Mouse (Mus musculus): ENCODE results near the gene Hinfp. TPM values are rescaled to one million over a fixed set of nuclear protein-coding genes. Genes with fewer than 3 reads are reported as not detected.

The Hinfp gene
- polyA plus RNA-seq, 1 experiment from 2014 or later = 23.6 TPM

DNA sequence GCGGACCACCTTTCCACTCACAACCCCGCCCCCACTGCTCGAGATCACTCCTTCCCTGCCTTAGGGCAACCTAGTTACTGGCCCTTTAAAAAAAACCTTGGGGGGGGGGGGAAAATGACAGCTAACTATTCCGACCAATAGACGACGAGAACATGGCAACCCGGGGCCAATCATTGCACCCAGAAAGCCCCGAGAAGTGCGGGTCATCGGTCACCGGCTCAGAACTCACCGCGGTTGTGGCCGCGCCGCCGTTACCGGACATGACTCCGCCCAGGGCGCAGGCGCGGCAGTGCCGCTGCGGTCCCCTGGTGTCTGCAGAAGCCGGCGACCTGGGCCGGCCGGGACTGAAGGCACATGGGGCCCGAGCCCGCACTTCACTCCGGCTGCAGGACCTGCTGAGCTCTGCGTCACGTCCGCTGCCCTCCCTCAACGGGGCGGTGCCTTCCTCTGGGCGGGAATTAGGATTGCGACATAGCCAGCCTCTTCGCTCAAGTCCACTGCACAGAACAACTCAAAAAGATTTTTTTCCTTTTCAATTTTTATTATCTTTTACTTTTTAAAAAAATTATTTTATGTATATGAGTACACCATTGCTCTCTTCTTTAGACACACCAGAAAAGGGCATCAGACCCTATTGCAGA is 38.4 kb upstream of the Hinfp start, which contains the start of gene Hmbs:
Gene Hmbs (minus strand): TSS at position 448 of the 641 bp plus-strand sequence.
- Histone ChIP-seq H3K36me3 (ENCODE audit: control insufficient read depth, insufficient read depth, low read length) (peaks cover 11% of the 10 kb centered on the region), H3K4me3 (ENCODE audit: low read depth, low read length) (peak within 1 kb of the TSS; percentile 80), H3K9ac (ENCODE audit: low read length) (peak within 1 kb of the TSS; percentile 86), H3K4me1 (ENCODE audit: control insufficient read depth, insufficient read depth, low read length) (peaks cover 4% of the 10 kb centered on the region; the same call in 1 of the 2 replicates), H3K9me3 (ENCODE audit: control insufficient read depth, low read length) (no peaks in the 10 kb centered on the region), H3K27me3 (ENCODE audit: control insufficient read depth, insufficient read depth, low read length) (no peaks in the 10 kb centered on the region), H3K27ac (ENCODE audit: low read depth, low read length) (peak within 1 kb of the TSS; percentile 98), H3K4me2 (ENCODE audit: low read depth) (peak within 1 kb of the TSS; percentile 47)
- ATAC-seq (ENCODE audit: insufficient read depth, low FRiP score, low TSS enrichment) (peak; percentile 96), DNase-seq (ENCODE audit: low spot score) (peak; percentile 90)
- WGBS = under 1% methylated on average over 39 of the region's 39 CpGs

GRCm38 (mm10) chr9:44343290-44343689 is 37.8 kb upstream of the Hinfp start:
- no peak for DNase-seq (ENCODE audit: low spot score)
- peaks cover 4% of the 10 kb centered on the region; the same call in 1 of the 2 replicates for H3K4me1 ChIP-seq (ENCODE audit: control insufficient read depth, insufficient read depth, low read length)
- no peaks in the 10 kb centered on the region for H3K9me3 ChIP-seq (ENCODE audit: control insufficient read depth, low read length)
- 18% methylated on average over 6 of the region's 6 CpGs for WGBS
- peak overlapping the region; percentile 98 for H3K27ac ChIP-seq (ENCODE audit: low read depth, low read length)
- H3K4me2 ChIP-seq (ENCODE audit: low read depth) = peak overlapping the region; percentile 47
- peak overlapping the region; percentile 80 for H3K4me3 ChIP-seq (ENCODE audit: low read depth, low read length)
- no peak for ATAC-seq (ENCODE audit: insufficient read depth, low FRiP score, low TSS enrichment)
- peaks cover 6% of the 10 kb centered on the region for H3K36me3 ChIP-seq (ENCODE audit: control insufficient read depth, insufficient read depth, low read length)
- H3K27me3 ChIP-seq (ENCODE audit: control insufficient read depth, insufficient read depth, low read length) = no peaks in the 10 kb centered on the region
- H3K9ac ChIP-seq (ENCODE audit: low read length) = peak overlapping the region; percentile 86

- WGBS = 90% methylated on average over 1 of the region's 1 CpGs
- no peak overlapping the region for H3K4me2 ChIP-seq (ENCODE audit: low read depth)
- H3K9me3 ChIP-seq (ENCODE audit: control insufficient read depth, low read length) = no peaks in the 10 kb centered on the region
- H3K27me3 ChIP-seq (ENCODE audit: control insufficient read depth, insufficient read depth, low read length) = no peaks in the 10 kb centered on the region
- no peak for DNase-seq (ENCODE audit: low spot score)
- H3K4me3 ChIP-seq (ENCODE audit: low read depth, low read length) = no peak overlapping the region
- no peak overlapping the region for H3K9ac ChIP-seq (ENCODE audit: low read length)
- H3K4me1 ChIP-seq (ENCODE audit: control insufficient read depth, insufficient read depth, low read length) = peaks cover 4% of the 10 kb centered on the region; the same call in 1 of the 2 replicates
- ATAC-seq (ENCODE audit: insufficient read depth, low FRiP score, low TSS enrichment) = no peak
- no peak overlapping the region; the same call in 1 of the 2 replicates for H3K27ac ChIP-seq (ENCODE audit: low read depth, low read length)
- peaks cover 3% of the 10 kb centered on the region; the same call in 1 of the 2 replicates for H3K36me3 ChIP-seq (ENCODE audit: control insufficient read depth, insufficient read depth, low read length)
These were observed 37.1 kb upstream of the Hinfp start for GRCm38 (mm10) chr9:44342605-44343004.

DNA sequence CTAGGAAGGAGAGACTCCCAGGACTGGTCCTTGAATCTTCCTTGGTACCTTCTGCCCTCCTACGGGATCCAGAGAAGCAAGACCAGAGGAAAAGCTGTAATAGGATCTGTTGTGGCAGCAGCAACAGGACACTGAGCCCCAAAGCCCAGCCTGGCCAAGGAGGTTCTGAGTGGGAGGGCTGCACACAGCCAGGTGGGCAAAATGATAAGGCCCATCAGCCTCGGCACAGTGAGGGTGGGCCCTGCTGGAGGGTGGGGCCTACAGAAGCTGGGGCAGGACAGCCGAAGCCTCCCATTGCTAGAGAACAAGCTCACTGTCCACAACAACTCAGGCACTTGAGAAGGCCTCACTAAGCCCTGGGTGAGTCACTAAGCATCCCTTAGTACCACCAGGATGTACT is 36.7 kb upstream of the Hinfp start:
- Histone ChIP-seq H3K4me2 (ENCODE audit: low read depth) (no peak overlapping the region), H3K9ac (ENCODE audit: low read length) (no peak overlapping the region), H3K9me3 (ENCODE audit: control insufficient read depth, low read length) (no peaks in the 10 kb centered on the region), H3K4me3 (ENCODE audit: low read depth, low read length) (no peak overlapping the region), H3K36me3 (ENCODE audit: control insufficient read depth, insufficient read depth, low read length) (peaks cover under 1% of the 10 kb centered on the region; the same call in 1 of the 2 replicates), H3K27me3 (ENCODE audit: control insufficient read depth, insufficient read depth, low read length) (no peaks in the 10 kb centered on the region), H3K4me1 (ENCODE audit: control insufficient read depth, insufficient read depth, low read length) (peaks cover 4% of the 10 kb centered on the region; the same call in 1 of the 2 replicates), H3K27ac (ENCODE audit: low read depth, low read length) (no peak overlapping the region)
- ATAC-seq (ENCODE audit: insufficient read depth, low FRiP score, low TSS enrichment) (no peak), DNase-seq (ENCODE audit: low spot score) (no peak)
- WGBS = 91% methylated on average over 3 of the region's 3 CpGs

DNA sequence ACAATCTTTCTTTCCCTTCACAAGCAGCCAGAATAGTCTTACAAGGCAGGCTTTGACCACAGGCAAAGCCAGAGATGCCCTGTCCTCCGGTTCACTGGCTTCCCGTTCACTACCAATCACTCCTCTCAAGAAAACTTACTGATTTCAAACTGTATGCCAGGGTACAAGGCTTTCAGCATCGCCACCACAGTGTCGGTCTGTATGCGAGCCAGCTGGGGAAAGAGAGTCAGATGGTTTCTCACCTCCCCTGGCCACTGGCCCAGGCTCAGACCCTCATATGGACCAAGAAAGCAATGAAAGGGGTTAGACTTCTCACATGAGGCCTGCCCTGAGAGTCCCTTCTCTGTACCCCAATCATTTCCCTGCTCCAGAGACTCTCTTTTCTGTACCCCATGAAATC is 36.0 kb upstream of the Hinfp start:
- no peaks in the 10 kb centered on the region for H3K9me3 ChIP-seq (ENCODE audit: control insufficient read depth, low read length)
- no peak overlapping the region for H3K4me2 ChIP-seq (ENCODE audit: low read depth)
- no peaks in the 10 kb centered on the region for H3K27me3 ChIP-seq (ENCODE audit: control insufficient read depth, insufficient read depth, low read length)
- DNase-seq (ENCODE audit: low spot score) = no peak
- H3K4me3 ChIP-seq (ENCODE audit: low read depth, low read length) = peak overlapping the region; percentile 10; the same call in 1 of the 2 replicates
- H3K9ac ChIP-seq (ENCODE audit: low read length) = no peak overlapping the region
- H3K4me1 ChIP-seq (ENCODE audit: control insufficient read depth, insufficient read depth, low read length) = peaks cover 8% of the 10 kb centered on the region
- no peak overlapping the region for H3K27ac ChIP-seq (ENCODE audit: low read depth, low read length)
- no peaks in the 10 kb centered on the region; the same call in 1 of the 2 replicates for H3K36me3 ChIP-seq (ENCODE audit: control insufficient read depth, insufficient read depth, low read length)
- WGBS = 92% methylated on average over 5 of the region's 5 CpGs
- no peak for ATAC-seq (ENCODE audit: insufficient read depth, low FRiP score, low TSS enrichment)

DNA sequence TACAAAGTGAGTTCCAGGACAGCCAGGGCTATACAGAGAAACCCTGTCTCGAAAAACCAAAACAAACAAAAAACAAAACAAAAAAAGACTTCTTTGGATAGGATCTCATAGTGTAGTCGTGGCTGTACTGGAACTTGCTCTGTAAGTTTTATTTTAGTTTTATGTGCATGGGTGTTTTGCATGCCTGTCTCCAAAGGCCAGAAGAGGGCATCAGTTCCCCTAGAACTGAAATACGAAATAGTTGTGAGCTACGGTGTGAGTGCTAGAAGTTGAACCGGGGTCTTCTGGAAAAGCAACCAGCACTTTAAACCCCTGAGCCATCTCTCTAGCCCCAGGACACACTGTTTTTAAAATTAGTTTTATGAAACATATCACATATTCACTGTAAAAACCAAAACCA is 33.1 kb upstream of the Hinfp start:
- DNase-seq (ENCODE audit: low spot score) (no peak), ATAC-seq (ENCODE audit: insufficient read depth, low FRiP score, low TSS enrichment) (no peak)
- no peak overlapping the region for H3K27ac ChIP-seq (ENCODE audit: low read depth, low read length)
- no peak overlapping the region for H3K9ac ChIP-seq (ENCODE audit: low read length)
- 82% methylated on average over 5 of the region's 5 CpGs for WGBS
- no peaks in the 10 kb centered on the region for H3K27me3 ChIP-seq (ENCODE audit: control insufficient read depth, insufficient read depth, low read length)
- no peaks in the 10 kb centered on the region for H3K9me3 ChIP-seq (ENCODE audit: control insufficient read depth, low read length)
- peaks cover 5% of the 10 kb centered on the region for H3K36me3 ChIP-seq (ENCODE audit: control insufficient read depth, insufficient read depth, low read length)
- H3K4me2 ChIP-seq (ENCODE audit: low read depth) = no peak overlapping the region
- no peak overlapping the region for H3K4me3 ChIP-seq (ENCODE audit: low read depth, low read length)
- H3K4me1 ChIP-seq (ENCODE audit: control insufficient read depth, insufficient read depth, low read length) = peaks cover 9% of the 10 kb centered on the region

DNA sequence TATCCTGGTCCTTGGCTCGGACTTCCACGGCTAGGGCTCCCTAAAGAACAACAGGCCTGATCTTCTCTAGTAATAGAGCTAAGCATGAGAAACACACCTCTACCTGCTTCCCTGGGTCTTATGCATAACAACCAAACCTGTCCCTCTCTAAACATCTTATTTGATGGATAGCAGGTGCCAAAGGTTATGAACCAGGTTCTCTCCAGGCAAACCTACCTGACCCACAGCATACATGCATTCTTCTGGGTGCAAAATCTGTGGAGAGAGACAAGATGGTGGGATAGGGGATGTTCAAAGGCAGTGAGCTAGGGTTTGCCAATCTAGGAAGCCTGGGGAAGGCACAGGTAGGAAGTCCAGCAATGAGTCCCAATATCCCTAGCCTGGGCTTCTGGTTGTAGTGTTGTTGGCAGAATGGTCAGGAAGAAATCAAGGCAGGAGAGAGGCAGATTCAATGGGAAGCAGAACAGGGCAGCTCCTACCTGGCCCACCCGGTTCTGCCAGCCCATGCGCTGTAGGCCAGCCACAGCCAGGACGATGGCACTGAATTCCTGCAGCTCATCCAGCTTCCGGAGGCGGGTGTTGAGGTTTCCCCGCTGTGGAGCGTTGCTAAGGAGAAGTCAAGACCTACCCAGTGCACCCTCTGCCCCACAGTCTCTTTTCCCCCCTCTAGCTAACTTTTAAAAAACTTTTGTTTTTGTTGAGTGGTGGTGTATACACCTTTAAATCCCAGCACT is 32.1 kb upstream of the Hinfp start:
- Histone ChIP-seq H3K9me3 (ENCODE audit: control insufficient read depth, low read length) (no peaks in the 10 kb centered on the region), H3K27ac (ENCODE audit: low read depth, low read length) (no peak overlapping the region), H3K4me2 (ENCODE audit: low read depth) (peak overlapping the region; percentile 3; the same call in 1 of the 2 replicates), H3K36me3 (ENCODE audit: control insufficient read depth, insufficient read depth, low read length) (peaks cover 11% of the 10 kb centered on the region), H3K9ac (ENCODE audit: low read length) (no peak overlapping the region), H3K4me3 (ENCODE audit: low read depth, low read length) (peak overlapping the region; percentile 98; the same call in 1 of the 2 replicates), H3K27me3 (ENCODE audit: control insufficient read depth, insufficient read depth, low read length) (no peaks in the 10 kb centered on the region), H3K4me1 (ENCODE audit: control insufficient read depth, insufficient read depth, low read length) (peaks cover 6% of the 10 kb centered on the region)
- 69% methylated on average over 9 of the region's 9 CpGs for WGBS
- DNase-seq (ENCODE audit: low spot score) (no peak), ATAC-seq (ENCODE audit: insufficient read depth, low FRiP score, low TSS enrichment) (no peak)

GRCm38 (mm10) chr9:44336964-44337363 is 31.5 kb upstream of the Hinfp start:
- Histone ChIP-seq H3K27ac (ENCODE audit: low read depth, low read length) (no peak overlapping the region), H3K27me3 (ENCODE audit: control insufficient read depth, insufficient read depth, low read length) (no peaks in the 10 kb centered on the region), H3K36me3 (ENCODE audit: control insufficient read depth, insufficient read depth, low read length) (peaks cover 14% of the 10 kb centered on the region), H3K9me3 (ENCODE audit: control insufficient read depth, low read length) (no peaks in the 10 kb centered on the region), H3K4me3 (ENCODE audit: low read depth, low read length) (peak overlapping the region; percentile 98), H3K4me2 (ENCODE audit: low read depth) (peak overlapping the region; percentile 53), H3K4me1 (ENCODE audit: control insufficient read depth, insufficient read depth, low read length) (peaks cover 6% of the 10 kb centered on the region), H3K9ac (ENCODE audit: low read length) (peak overlapping the region; percentile 22)
- no peak for ATAC-seq (ENCODE audit: insufficient read depth, low FRiP score, low TSS enrichment)
- WGBS = 78% methylated on average over 3 of the region's 3 CpGs
- DNase-seq (ENCODE audit: low spot score) = no peak

Measured in neural tube, embryonic 11.5 days (tissue).